Mouse (Mus musculus) layer of hippocampus, adult 11-12 months (tissue): ENCODE data around the gene Lpin1.

Experiments
- DNase-seq: peaks from one replicate; pipeline ENCODE4 v3.0.0; 2022; ENCODE audit warnings: low spot score

The Lpin1 gene

DNA sequence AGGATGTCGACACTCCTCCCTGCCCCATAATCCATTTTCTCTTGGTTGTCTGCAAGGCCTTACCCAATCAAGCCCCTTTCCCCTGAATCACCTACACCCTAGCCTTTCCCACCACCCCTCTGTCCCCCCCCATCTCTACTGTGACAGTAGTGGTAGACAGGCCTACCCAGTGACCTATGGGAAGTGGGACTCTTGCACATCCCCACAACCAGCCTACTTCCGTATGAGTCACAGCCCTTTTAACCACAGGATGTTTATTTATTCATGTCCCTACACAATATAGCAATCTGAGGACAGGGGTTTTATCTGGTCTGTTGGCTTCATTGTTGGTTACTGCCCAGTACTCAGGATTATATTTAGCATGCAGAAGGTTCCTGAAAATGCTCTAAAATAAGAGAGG lies 84.6 kb downstream of the Lpin1 start:
- DNase-seq = no peak

DNA sequence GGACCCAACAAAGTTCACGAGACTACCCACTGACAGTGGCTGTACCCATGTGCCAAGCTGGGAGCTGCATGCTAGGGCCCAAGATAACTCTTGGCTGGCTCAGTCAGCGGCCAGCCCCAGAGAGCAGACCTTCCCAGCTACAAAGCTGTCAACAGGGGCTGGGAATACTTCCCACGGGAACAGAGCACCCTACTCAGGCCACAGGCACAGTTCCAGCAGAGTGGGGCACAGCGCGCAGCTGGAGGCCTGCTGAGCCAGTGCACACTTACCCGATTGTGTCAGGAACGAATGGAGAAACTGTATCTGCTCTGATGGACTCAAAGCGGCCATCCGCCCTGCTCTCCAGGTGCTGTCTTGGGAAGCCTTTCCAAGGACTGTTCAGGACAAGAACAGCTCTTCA lies 95.6 kb downstream of the Lpin1 start:
- DNase-seq = peak; percentile 59

GRCm38 (mm10) chr12:16512991-16513390 lies 97.8 kb downstream of the Lpin1 start:
- DNase-seq = no peak

DNA sequence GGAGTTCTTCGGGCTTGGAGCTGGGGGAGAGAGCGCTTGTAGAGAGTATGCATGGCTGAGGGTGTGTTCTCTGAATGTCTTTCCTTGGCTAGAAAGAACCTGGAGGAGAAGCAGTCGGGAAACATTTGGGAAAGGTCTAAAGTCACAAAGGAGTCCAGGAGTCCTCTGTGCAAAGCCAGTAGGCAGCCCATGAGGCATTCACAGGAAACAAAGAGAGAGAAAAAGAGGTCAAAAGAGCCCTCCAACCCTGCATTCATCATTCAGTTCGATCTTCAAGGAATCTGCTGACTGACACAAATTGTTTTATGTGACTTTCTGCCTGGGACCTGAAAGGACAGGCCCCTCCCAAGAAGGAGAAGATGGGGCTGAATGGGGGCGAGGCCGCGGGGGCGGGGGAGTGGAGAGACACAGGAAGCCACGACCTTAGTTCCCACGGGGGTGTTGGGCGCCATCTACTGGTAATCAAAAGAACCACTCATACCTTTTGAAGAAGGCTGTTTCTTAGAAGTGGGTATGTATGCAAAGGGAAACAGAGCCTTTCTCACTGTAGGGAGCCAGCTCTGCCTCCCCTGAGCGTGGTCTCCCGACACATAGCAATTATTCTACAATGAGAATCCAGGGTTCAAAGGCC lies 101.5 kb downstream of the Lpin1 start:
- peak; percentile 54 for DNase-seq

GRCm38 (mm10) chr12:16506796-16507790 lies 103.7 kb downstream of the Lpin1 start:
- DNase-seq = no peak

- DNase-seq = no peak
Measured at GRCm38 (mm10) chr12:16504244-16504643, 106.5 kb downstream of the Lpin1 start.

GRCm38 (mm10) chr12:16497960-16498359 lies 112.8 kb downstream of the Lpin1 start:
- DNase-seq = no peak

- DNase-seq = no peak
Measured at GRCm38 (mm10) chr12:16492713-16493112, 118.1 kb downstream of the Lpin1 start.

DNA sequence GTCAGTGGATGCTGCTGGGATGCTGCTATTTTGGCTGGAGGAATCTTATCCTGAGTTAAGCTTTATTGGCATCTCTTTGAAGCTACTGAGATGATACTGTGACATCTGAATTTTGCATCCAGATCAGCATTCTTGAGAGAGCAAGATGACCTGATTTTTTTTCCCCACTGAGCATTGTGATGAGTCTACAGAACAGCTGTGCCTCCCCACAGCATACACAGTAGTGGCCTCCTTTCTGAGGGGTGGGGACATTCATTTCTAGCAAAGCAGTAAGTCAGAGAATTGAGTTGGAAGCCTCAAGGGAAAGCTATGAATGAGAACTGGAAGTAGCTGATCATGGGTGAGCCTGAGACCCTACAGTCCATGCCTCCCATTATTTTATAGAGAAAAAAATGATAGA lies 121.9 kb downstream of the Lpin1 start:
- DNase-seq = no peak

GRCm38 (mm10) chr12:16487453-16487852 lies 123.3 kb downstream of the Lpin1 start:
- DNase-seq = no peak
